In the genomic region with DNA sequence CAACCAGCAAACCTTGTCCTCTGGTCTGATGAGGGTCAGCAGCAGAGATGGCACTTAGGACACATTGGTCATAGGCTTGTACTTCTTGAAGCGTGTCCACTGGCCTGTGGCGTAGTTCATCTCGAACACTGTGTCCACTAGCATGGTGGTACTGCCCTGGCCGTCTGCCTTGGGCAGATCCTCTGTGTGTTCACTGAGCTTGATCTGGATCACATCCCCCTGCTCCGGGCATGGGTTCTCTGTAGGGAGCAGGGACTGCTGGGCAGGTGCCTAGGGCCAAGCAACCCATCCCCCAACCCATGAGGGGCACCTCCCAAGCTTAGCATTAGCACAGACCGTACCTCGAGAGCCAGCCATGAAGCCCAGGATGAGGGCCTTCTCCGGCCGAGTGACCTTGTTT, we compare ENCODE assay signal across 20 mouse cellular contexts. TPM values are rescaled to one million over a fixed set of nuclear protein-coding genes. Genes with fewer than 3 reads are reported as not detected.
DNase-seq lines count a peak whose midpoint lies in the region; ATAC-seq and TF ChIP-seq lines count a peak whose summit lies in the region.
"Had no signal": no experiment of that assay in that cellular context is flagged by ENCODE, and none has a peak within 500 bp of the region (broad histone marks: within the 10 kb centered on the region; RNA-seq: fewer than 3 reads in every experiment).

No protein-coding gene starts in this region.

- no peak for TF ChIP-seq RAD21 in MEL (IDR thresholded peaks at IDR 0.05; ENCODE audit: low read depth, low read length)

- H3K27me3 ChIP-seq in midbrain, embryonic 13.5 days: no peaks in the 10 kb centered on the region
- H3K27me3 ChIP-seq in midbrain, embryonic 15.5 days (replicated peaks): no peaks in the 10 kb centered on the region
- H3K27me3 ChIP-seq in MEL (ENCODE audit: control insufficient read depth in 1 of 2, insufficient read depth in 2 of 2, low read length in 2 of 2): no peaks in the 10 kb centered on the region
- H3K27me3 ChIP-seq: embryonic facial prominence, embryonic 13.5 days; hindbrain, embryonic 15.5 days had no signal

- no peak overlapping the region for H3K9ac ChIP-seq in midbrain, embryonic 13.5 days (replicated peaks)
- H3K9ac ChIP-seq in midbrain, embryonic 15.5 days: no peak overlapping the region
- no peak overlapping the region for H3K9ac ChIP-seq in MEL (ENCODE audit: control insufficient read depth, low read depth, low read length, poor library complexity, severe bottlenecking)
- H3K9ac ChIP-seq: embryonic facial prominence, embryonic 13.5 days; hindbrain, embryonic 15.5 days had no signal

- no peak for TF ChIP-seq CTCF in MEL (IDR thresholded peaks at IDR 0.05 in 2 of 3, conservative IDR thresholded peaks at IDR 0.05 in 1 of 3; ENCODE audit: control insufficient read depth in 1 of 3, insufficient read depth in 1 of 3, low read depth in 2 of 3, low read length in 3 of 3, poor library complexity in 1 of 3, severe bottlenecking in 1 of 3)

- no peak overlapping the region for H3K4me3 ChIP-seq in midbrain, embryonic 13.5 days (replicated peaks)
- H3K4me3 ChIP-seq in midbrain, embryonic 15.5 days: no peak overlapping the region
- no peak overlapping the region for H3K4me3 ChIP-seq in MEL (ENCODE audit: control insufficient read depth in 1 of 2, insufficient read depth in 1 of 2, low read depth in 2 of 2, low read length in 2 of 2)
- H3K4me3 ChIP-seq: embryonic facial prominence, embryonic 13.5 days; gastrocnemius, adult 2 months; hindbrain, embryonic 10.5 days; hindbrain, embryonic 15.5 days had no signal

- 90% methylated on average over 9 of the region's 9 CpGs for WGBS in midbrain, embryonic 13.5 days
- WGBS in midbrain, embryonic 15.5 days: 87% methylated on average over 9 of the region's 9 CpGs

- H3K27ac ChIP-seq in midbrain, embryonic 13.5 days: no peak overlapping the region
- no peak overlapping the region for H3K27ac ChIP-seq in midbrain, embryonic 15.5 days
- no peak overlapping the region for H3K27ac ChIP-seq in MEL (ENCODE audit: control insufficient read depth, low read depth, low read length)
- H3K27ac ChIP-seq: embryonic facial prominence, embryonic 13.5 days; gastrocnemius, adult 2 months; hindbrain, embryonic 10.5 days; hindbrain, embryonic 15.5 days had no signal

- intact Hi-C loops in heart, postnatal 10 days (cut with DNase I): no loop called here
- intact Hi-C loops in left cerebral cortex, postnatal 36 days (cut with DNase I): no loop called here

- no peaks in the 10 kb centered on the region for H3K4me1 ChIP-seq in midbrain, embryonic 13.5 days (replicated peaks)
- H3K4me1 ChIP-seq in midbrain, embryonic 15.5 days: no peaks in the 10 kb centered on the region
- no peaks in the 10 kb centered on the region for H3K4me1 ChIP-seq in MEL (ENCODE audit: control insufficient read depth in 1 of 2, insufficient read depth in 2 of 2, low read length in 2 of 2)
- H3K4me1 ChIP-seq: embryonic facial prominence, embryonic 13.5 days; hindbrain, embryonic 10.5 days; hindbrain, embryonic 15.5 days had no signal

- peaks cover 95% of the 10 kb centered on the region for H3K36me3 ChIP-seq in midbrain, embryonic 13.5 days
- H3K36me3 ChIP-seq in midbrain, embryonic 15.5 days (replicated peaks): peaks cover 71% of the 10 kb centered on the region
- peaks cover 0 to 42% of the 10 kb centered on the region in 2 experiments; a peak in 2 of 4 replicates for H3K36me3 ChIP-seq in MEL (ENCODE audit: control insufficient read depth in 1 of 2, insufficient read depth in 2 of 2, low read length in 2 of 2)

- peak; percentile 85 for DNase-seq in heart, adult 11 months
- DNase-seq in heart, postnatal 10 days: no peak
- peak; percentile 33 for DNase-seq in kidney, adult 9 months
- no peak for DNase-seq in kidney, postnatal 14 days
- DNase-seq in MEL (ENCODE audit: low read depth, low spot score): no peak
- no peak for DNase-seq in left cerebral cortex, postnatal 36 days (ENCODE audit: low spot score in 2 of 2)
- DNase-seq: adrenal gland, postnatal 10 days; cerebellum, adult 11 months; cerebellum, adult 8-10 months; cerebellum, postnatal 25 days; gastrocnemius, adult 2 months; gastrocnemius, postnatal 25 days; heart, postnatal 14 days had no signal

- H3K4me2 ChIP-seq in midbrain, embryonic 13.5 days (replicated peaks): no peak overlapping the region
- no peak overlapping the region for H3K4me2 ChIP-seq in midbrain, embryonic 15.5 days
- H3K4me2 ChIP-seq: embryonic facial prominence, embryonic 13.5 days; hindbrain, embryonic 15.5 days had no signal

- ATAC-seq in midbrain, embryonic 13.5 days: 0 out of 2 replicates have a peak, but pooled peaks have one; percentile 20
- no peak for ATAC-seq in midbrain, embryonic 15.5 days (replicated peaks)
- ATAC-seq: forebrain, embryonic 14.5 days; inflammation-experienced regulatory T-cells, adult 6 months had no signal

- TF ChIP-seq POLR2A in MEL (IDR thresholded peaks at IDR 0.05; ENCODE audit: control insufficient read depth in 1 of 2, insufficient read depth in 1 of 2, low read depth in 1 of 2, low read length in 2 of 2, poor library complexity in 1 of 2): no peak

- H3K79me2 ChIP-seq in MEL (ENCODE audit: control insufficient read depth, insufficient read depth, low read length, poor library complexity): no peaks in the 10 kb centered on the region

- H3K9me3 ChIP-seq in midbrain, embryonic 13.5 days: no peaks in the 10 kb centered on the region
- H3K9me3 ChIP-seq in midbrain, embryonic 15.5 days: no peaks in the 10 kb centered on the region
- H3K9me3 ChIP-seq in MEL (replicated peaks; ENCODE audit: insufficient read depth, low read length): no peaks in the 10 kb centered on the region
- H3K9me3 ChIP-seq: embryonic facial prominence, embryonic 13.5 days; hindbrain, embryonic 10.5 days; hindbrain, embryonic 15.5 days had no signal

- no peak for TF ChIP-seq EP300 in MEL (IDR thresholded peaks at IDR 0.05; ENCODE audit: low read depth in 1 of 2, low read length in 2 of 2)

TF ChIP-seq in MEL, 35 proteins besides CTCF, POLR2A, EP300 and RAD21:
- no peak for TF ChIP-seq TAL1 (IDR thresholded peaks at IDR 0.05; ENCODE audit: low read length)
- peak; percentile 50; the same call in 1 of the 2 replicates for TF ChIP-seq POLR2AphosphoS2 (IDR thresholded peaks at IDR 0.05; ENCODE audit: low read length)

RNA-seq across cellular contexts. Expression of gene Nelfa, which starts 37.5 kb away (rescaled TPM):
- total RNA-seq in heart, postnatal 10 days (2021): 10 to 100 TPM; 12.6 to 15.3 TPM
- 47.7 and 49.9 TPM in 2 replicates for polyA plus RNA-seq in midbrain, embryonic 13.5 days (2015; fragmentation: Nextera tagmentation; extraction: Ambion mirVana)
- polyA plus RNA-seq in midbrain, embryonic 15.5 days (2015; fragmentation: Nextera tagmentation; extraction: Ambion mirVana): 43.1 and 44.4 TPM in 2 replicates
- total RNA-seq in MEL (2012; rRNA removed): 58.7 and 60.5 TPM in 2 replicates
- polyA plus RNA-seq in MEL (2012; ENCODE audit: insufficient read depth in 1 of 2, insufficient read length in 2 of 2, low read depth in 1 of 2, low replicate concordance in 2 of 2, missing spikeins in 1 of 2): 100 to 1,000 TPM; 117 to 207 TPM
- total RNA-seq in left cerebral cortex, postnatal 36 days (2021): 10 to 100 TPM; 17.9 to 20.9 TPM

Comparison
In these comparisons a context has a peak if more than half of its experiments do, and no peak if none do; other contexts are left out.
1. DNase-seq: peak in heart, adult 11 months (single experiment) and kidney, adult 9 months (single experiment); none in heart, postnatal 10 days (0 of 2), kidney, postnatal 14 days (single experiment), MEL (single experiment) and left cerebral cortex, postnatal 36 days (0 of 2).